In the genomic region with DNA sequence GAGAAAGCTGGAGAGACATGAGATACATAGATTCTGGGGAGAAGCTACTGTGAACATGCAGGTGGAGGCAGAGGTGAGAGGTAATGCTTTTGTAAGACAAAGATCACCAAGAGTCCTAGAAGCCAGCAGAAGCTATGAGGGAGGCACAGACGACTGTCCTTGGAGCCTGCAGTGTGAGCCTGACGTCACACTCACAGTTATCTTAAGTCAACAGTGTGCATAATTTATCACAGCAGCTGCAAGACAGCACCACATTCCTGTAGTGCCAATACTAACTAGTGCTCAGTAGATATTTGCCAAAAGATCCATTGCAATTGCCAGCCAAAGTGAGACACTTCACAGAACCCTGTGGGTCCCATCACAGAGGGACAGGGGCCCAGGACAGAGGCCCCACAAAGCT, we compare ENCODE assay signal across 14 mouse cellular contexts.
DNase-seq lines count a peak whose midpoint lies in the region; ATAC-seq and TF ChIP-seq lines count a peak whose summit lies in the region.
"Had no signal": no experiment of that assay in that cellular context is flagged by ENCODE, and none has a peak within 500 bp of the region (broad histone marks: within the 10 kb centered on the region; RNA-seq: fewer than 3 reads in every experiment).

No protein-coding gene starts in this region.

- no peak overlapping the region for H3ac ChIP-seq in C2C12 (ENCODE audit: control insufficient read depth, insufficient read length, low read depth)

- H3K27ac ChIP-seq in liver, embryonic 13.5 days, result peak overlapping the region; percentile 14
- H3K27ac ChIP-seq in hindbrain, embryonic 10.5 days, result no peak overlapping the region
- H3K27ac ChIP-seq in hindbrain, embryonic 14.5 days, result no peak overlapping the region
- H3K27ac ChIP-seq: hindbrain, embryonic 13.5 days had no signal

- H3K79me2 ChIP-seq in C2C12 (ENCODE audit: control insufficient read depth, insufficient read depth), result no peaks in the 10 kb centered on the region

- peak; percentile 69 for ATAC-seq in frontal cortex, adult (ENCODE audit: low TSS enrichment)
- ATAC-seq in liver, embryonic 13.5 days (ENCODE audit: low read depth), result peak; percentile 94
- ATAC-seq in erythroblast, adult 5-6 weeks (replicated peaks; ENCODE audit: low FRiP score, poor library complexity, severe bottlenecking), result no peak
- no peak for ATAC-seq in hindbrain, embryonic 14.5 days (ENCODE audit: low FRiP score)
- ATAC-seq: lung, postnatal 0 days had no signal

- no peak for DNase-seq in frontal cortex, postnatal 14 days (ENCODE audit: low spot score in 2 of 2)
- DNase-seq in adrenal gland, postnatal 25 days, result peak; percentile 10
- DNase-seq in liver, embryonic 13.5 days, result peak; percentile 34
- DNase-seq in hindbrain, embryonic 10.5 days (ENCODE audit: low spot score), result no peak
- DNase-seq in hindbrain, embryonic 14.5 days (ENCODE audit: low spot score), result no peak
- DNase-seq: cerebellum, postnatal 10 days; heart, adult 11 months; kidney, postnatal 10 days had no signal

- no peaks in the 10 kb centered on the region for H3K27me3 ChIP-seq in C2C12 (ENCODE audit: control insufficient read depth, insufficient read depth, insufficient read length)
- no peaks in the 10 kb centered on the region for H3K27me3 ChIP-seq in liver, embryonic 13.5 days
- no peaks in the 10 kb centered on the region for H3K27me3 ChIP-seq in hindbrain, embryonic 10.5 days (ENCODE audit: insufficient read depth, poor library complexity, severe bottlenecking)
- no peaks in the 10 kb centered on the region for H3K27me3 ChIP-seq in hindbrain, embryonic 14.5 days (ENCODE audit: control insufficient read depth, insufficient read depth, low read length)
- H3K27me3 ChIP-seq: CH12.LX; hindbrain, embryonic 13.5 days had no signal

- H3K9ac ChIP-seq in liver, embryonic 13.5 days, result no peak overlapping the region
- H3K9ac ChIP-seq in hindbrain, embryonic 14.5 days, result no peak overlapping the region
- H3K9ac ChIP-seq: hindbrain, embryonic 13.5 days had no signal

- no peak overlapping the region for H3K4me3 ChIP-seq in C2C12 (ENCODE audit: insufficient read depth, poor library complexity, severe bottlenecking)
- H3K4me3 ChIP-seq in liver, embryonic 13.5 days (replicated peaks), result no peak overlapping the region
- H3K4me3 ChIP-seq in hindbrain, embryonic 10.5 days, result no peak overlapping the region
- no peak overlapping the region for H3K4me3 ChIP-seq in hindbrain, embryonic 14.5 days (replicated peaks; ENCODE audit: low read length)
- H3K4me3 ChIP-seq: hindbrain, embryonic 13.5 days had no signal

- 16% methylated on average over 2 of the region's 2 CpGs for WGBS in liver, embryonic 13.5 days (ENCODE audit: insufficient replicate concordance)
- 61% methylated on average over 2 of the region's 2 CpGs for WGBS in hindbrain, embryonic 10.5 days
- WGBS in hindbrain, embryonic 14.5 days, result 45% methylated on average over 2 of the region's 2 CpGs

- H3K4me1 ChIP-seq in liver, embryonic 13.5 days (replicated peaks), result peaks cover 28% of the 10 kb centered on the region
- H3K4me1 ChIP-seq in hindbrain, embryonic 10.5 days (replicated peaks), result no peaks in the 10 kb centered on the region
- no peaks in the 10 kb centered on the region for H3K4me1 ChIP-seq in hindbrain, embryonic 14.5 days (replicated peaks; ENCODE audit: control insufficient read depth, insufficient read depth, low read length)
- H3K4me1 ChIP-seq: hindbrain, embryonic 13.5 days had no signal

- no peaks in the 10 kb centered on the region for H3K9me3 ChIP-seq in liver, embryonic 13.5 days (replicated peaks)
- H3K9me3 ChIP-seq in hindbrain, embryonic 10.5 days, result no peaks in the 10 kb centered on the region
- no peaks in the 10 kb centered on the region for H3K9me3 ChIP-seq in hindbrain, embryonic 14.5 days (ENCODE audit: control insufficient read depth, low read length)
- H3K9me3 ChIP-seq: hindbrain, embryonic 13.5 days had no signal

- no peaks in the 10 kb centered on the region for H3K79me3 ChIP-seq in C2C12 (ENCODE audit: low read depth)

- peak overlapping the region; percentile 2; the same call in 1 of the 2 replicates for H3K4me2 ChIP-seq in liver, embryonic 13.5 days
- no peak overlapping the region for H3K4me2 ChIP-seq in hindbrain, embryonic 14.5 days (replicated peaks)
- H3K4me2 ChIP-seq: hindbrain, embryonic 13.5 days had no signal

- no peak for TF ChIP-seq CTCF in C2C12 (IDR thresholded peaks at IDR 0.05; ENCODE audit: control insufficient read depth, insufficient read depth, insufficient read length)

- H3K36me3 ChIP-seq in C2C12 (ENCODE audit: control insufficient read depth, insufficient read depth), result no peaks in the 10 kb centered on the region
- H3K36me3 ChIP-seq in liver, embryonic 13.5 days, result no peaks in the 10 kb centered on the region
- H3K36me3 ChIP-seq in hindbrain, embryonic 10.5 days, result no peaks in the 10 kb centered on the region
- H3K36me3 ChIP-seq in hindbrain, embryonic 14.5 days (replicated peaks; ENCODE audit: control insufficient read depth, insufficient read depth), result no peaks in the 10 kb centered on the region
- H3K36me3 ChIP-seq: hindbrain, embryonic 13.5 days had no signal

TF ChIP-seq in C2C12, 6 proteins besides CTCF, POLR2A, EP300 and RAD21:
- no peak for TF ChIP-seq USF1 (IDR thresholded peaks at IDR 0.05; ENCODE audit: low read depth)
- peak; percentile 99 for TF ChIP-seq MYOD1 (IDR thresholded peaks at IDR 0.05; ENCODE audit: control insufficient read depth, insufficient read length, low read depth)

Comparison
In these comparisons a context has a peak if more than half of its experiments do, and no peak if none do; other contexts are left out.
1. ATAC-seq: peak in frontal cortex, adult (single experiment) and liver, embryonic 13.5 days (single experiment); none in erythroblast, adult 5-6 weeks (single experiment) and hindbrain, embryonic 14.5 days (single experiment).
2. DNase-seq: peak in adrenal gland, postnatal 25 days (single experiment) and liver, embryonic 13.5 days (single experiment); none in frontal cortex, postnatal 14 days (0 of 2), hindbrain, embryonic 10.5 days (single experiment) and hindbrain, embryonic 14.5 days (single experiment).